Mouse (Mus musculus): Measurements from ENCODE around the gene Glb1l3.

GRCm38 (mm10) chr9:26768181-26768580, 92.5 kb downstream of the Glb1l3 start:
- no peak for TF ChIP-seq CTCF (IDR thresholded peaks at IDR 0.05; ENCODE audit: control insufficient read depth, insufficient read depth, insufficient replicate concordance, low read depth, low read length)
- TF ChIP-seq POLR2A (IDR thresholded peaks at IDR 0.05; ENCODE audit: control insufficient read depth, low read depth, low read length) = no peak

Measured in testis, adult 2 months (tissue).